Mouse (Mus musculus) forebrain, embryonic 11.5 days (tissue): ENCODE results near the gene Prmt2. TPM values are rescaled to one million over a fixed set of nuclear protein-coding genes. Genes with fewer than 3 reads are reported as not detected.

Source experiments
- ATAC-seq: fragments of 200-750 bp; cut with Nextera tagmentation; replicated peaks from 2 replicates; pipeline ENCODE4 v1.8.0; 2017; ENCODE audit warnings: moderate TSS enrichment; ENCODE audit not compliant: low FRiP score
- DNase-seq: peaks from one replicate; pipeline ENCODE4 v3.0.0-alpha.2; 2017; ENCODE audit warnings: low spot score
- H3K27ac ChIP-seq: fragments of 300-500 bp; sonication (generic); 2 replicates; pipeline ENCODE4 v1.5.1; 2014; ENCODE audit warnings: low read depth, low read length
- H3K27me3 ChIP-seq: fragments of 300-500 bp; sonication (generic); 2 replicates; pipeline ENCODE4 v1.6.1; 2014; ENCODE audit warnings: mild to moderate bottlenecking, low read length, mixed read lengths; ENCODE audit not compliant: control insufficient read depth, insufficient read depth
- H3K36me3 ChIP-seq: fragments of 300-500 bp; sonication (generic); 2 replicates; pipeline ENCODE4 v1.6.1; 2014; ENCODE audit warnings: mild to moderate bottlenecking, low read length, moderate library complexity, mixed read lengths; ENCODE audit not compliant: control insufficient read depth, insufficient read depth
- H3K4me1 ChIP-seq: fragments of 300-500 bp; sonication (generic); replicated peaks from 2 replicates; pipeline ENCODE4 v1.6.1; 2014; ENCODE audit warnings: low read length, mixed read lengths; ENCODE audit not compliant: control insufficient read depth, insufficient read depth
- H3K4me2 ChIP-seq: fragments of 300-500 bp; sonication (generic); 2 replicates; pipeline ENCODE4 v1.6.1; 2014; ENCODE audit warnings: low read depth, mild to moderate bottlenecking, low read length, moderate library complexity, mixed read lengths; ENCODE audit not compliant: severe bottlenecking
- H3K4me3 ChIP-seq: fragments of 300-500 bp; sonication (generic); 2 replicates; pipeline ENCODE4 v1.5.1; 2014; ENCODE audit warnings: low read depth, low read length
- H3K9ac ChIP-seq: fragments of 300-500 bp; sonication (generic); 2 replicates; pipeline ENCODE4 v1.6.1; 2014; ENCODE audit warnings: low read length
- H3K9me3 ChIP-seq: fragments of 300-500 bp; sonication (generic); 2 replicates; pipeline ENCODE4 v1.6.1; 2016; ENCODE audit warnings: low read length, mixed read lengths; ENCODE audit not compliant: control insufficient read depth
- WGBS: fragments of 180-500 bp; shearing (Covaris S2); extraction: QIAGEN DNeasy Blood & Tissue Kit; methylation state at CpG from one replicate; pipeline ENCODE4 v1.1.7; 2014; 5-methylcytosine and 5-hydroxymethylcytosine counted together
- microRNA counts: library from miRNA; unstranded; fragments of <30 nt; microRNA quantifications from one replicate; lab custom pipeline; 2015
- microRNA-seq: library from miRNA; unstranded; fragments of <30 nt; microRNA quantifications from one replicate; pipeline ENCODE4, GENCODE M21; 2016; ENCODE audit not compliant: insufficient number of aligned reads
- polyA plus RNA-seq: library from polyadenylated mRNA; unstranded; fragments of >200 nt; fragmentation: Nextera tagmentation; extraction: Ambion mirVana; gene quantifications from 2 replicates; pipeline ENCODE4 v1.2.1, GENCODE M21; 2014

Gene Prmt2
- polyA plus RNA-seq, 1 experiment from 2014 or later, result 83.9 TPM

- H3K4me1 ChIP-seq, result no peaks in the 10 kb centered on the region
- H3K4me2 ChIP-seq, result no peak overlapping the region
- WGBS, result 82% methylated on average over 1 of the region's 1 CpGs
- ATAC-seq (no peak), DNase-seq (no peak)
- H3K4me3 ChIP-seq, result no peak overlapping the region
- no peak overlapping the region for H3K27ac ChIP-seq
- no peaks in the 10 kb centered on the region for H3K36me3 ChIP-seq
- no peaks in the 10 kb centered on the region for H3K9me3 ChIP-seq
- no peak overlapping the region for H3K9ac ChIP-seq
- no peaks in the 10 kb centered on the region for H3K27me3 ChIP-seq
Measured at GRCm38 (mm10) chr10:76158009-76158408, 79.7 kb downstream of the Prmt2 start.

DNA sequence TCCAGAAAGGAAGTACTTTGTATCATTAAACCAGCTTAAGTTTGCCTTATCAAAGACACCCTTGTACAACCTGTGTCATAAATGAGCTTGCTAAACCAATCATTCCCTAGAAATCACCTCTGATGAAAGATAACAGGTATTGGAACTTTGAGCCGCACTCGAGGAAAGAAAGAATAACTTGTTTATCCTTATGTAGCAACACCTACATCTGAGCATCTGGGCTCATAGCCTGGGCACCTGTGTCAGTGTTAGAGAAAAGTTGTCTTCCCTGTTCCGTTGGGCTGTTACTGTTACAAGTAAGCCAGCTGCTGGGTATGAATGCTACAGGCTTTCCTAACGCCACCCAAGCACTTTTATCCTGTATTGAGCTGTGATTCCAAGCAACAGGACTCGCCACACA, 80.1 kb downstream of the Prmt2 start:
- ATAC-seq (no peak), DNase-seq (no peak)
- Histone ChIP-seq H3K4me1 (no peaks in the 10 kb centered on the region), H3K36me3 (no peaks in the 10 kb centered on the region), H3K27me3 (no peaks in the 10 kb centered on the region), H3K9me3 (no peaks in the 10 kb centered on the region), H3K4me2 (no peak overlapping the region), H3K27ac (no peak overlapping the region), H3K9ac (no peak overlapping the region), H3K4me3 (no peak overlapping the region)
- 83% methylated on average over 5 of the region's 5 CpGs for WGBS

MicroRNAs within 50 kb of the gene (microRNA counts, 519-probe panel; counts per million panel counts)
- microRNA mmu-miR-678 (lab: Ali Mortazavi, UCI), result 31.2 counts per million

Small RNA genes lying within 50 kb of the gene (microRNA-seq; reads per million reads assigned to microRNA genes)
- not detected for gene Mir678

Other genes starting within 250 kb of the Prmt2 start
- gene Zfp280b, start 205.2 kb downstream of the Prmt2 start, polyA plus RNA-seq, result 33.9 and 34.3 TPM in 2 replicates
- gene Slc5a4b, start 126.9 kb downstream of the Prmt2 start, polyA plus RNA-seq, result not detected in 2 replicates
- gene Slc5a4a, start 90.4 kb downstream of the Prmt2 start, polyA plus RNA-seq, result not detected in 2 replicates
- 0.12 TPM in 1 of 2 replicates, not detected in the other for gene S100b, start 16.0 kb upstream of the Prmt2 start, polyA plus RNA-seq
- 4.7 TPM in 2 replicates for gene Dip2a, start 107.4 kb upstream of the Prmt2 start, polyA plus RNA-seq
- not detected in 2 replicates for gene AC141477.1, start 202.6 kb upstream of the Prmt2 start, polyA plus RNA-seq
- gene Pcnt, start 204.9 kb upstream of the Prmt2 start, polyA plus RNA-seq, result 22.2 and 24.3 TPM in 2 replicates
- not detected in 2 replicates for gene 2610028H24Rik, start 211.2 kb upstream of the Prmt2 start, polyA plus RNA-seq
- gene Mcm3ap, start 231.1 kb upstream of the Prmt2 start, polyA plus RNA-seq, result 89.7 and 92.8 TPM in 2 replicates
- gene Ybey, start 231.2 kb upstream of the Prmt2 start, polyA plus RNA-seq, result 6.0 and 6.1 TPM in 2 replicates